Mouse (Mus musculus) thymus, postnatal 0 days (tissue): Measurements from ENCODE around the gene Bspry. TPM values are rescaled to one million over a fixed set of nuclear protein-coding genes. Genes with fewer than 3 reads are reported as not detected.
A peak's percentile ranks its signal among the peaks of the same experiment; 100 is the strongest.

ENCODE experiments used
- DNase-seq: peaks from one replicate; pipeline ENCODE4 v3.0.0-alpha.2; 2015; ENCODE audit warnings: low spot score
- polyA plus RNA-seq: library from polyadenylated mRNA; unstranded; fragments of >200 nt; fragmentation: Nextera tagmentation; extraction: Ambion mirVana; gene quantifications from 2 replicates; pipeline ENCODE4 v1.2.1, GENCODE M21; 2015

The Bspry gene
- polyA plus RNA-seq, 1 experiment from 2014 or later: 10.6 TPM

GRCm38 (mm10) chr4:62480709-62481605 lies 1.1 kb downstream of the Bspry start:
- DNase-seq: no peak

- peak; percentile 56 for DNase-seq
Measured at GRCm38 (mm10) chr4:62484928-62485327, 5.1 kb downstream of the Bspry start.

DNA sequence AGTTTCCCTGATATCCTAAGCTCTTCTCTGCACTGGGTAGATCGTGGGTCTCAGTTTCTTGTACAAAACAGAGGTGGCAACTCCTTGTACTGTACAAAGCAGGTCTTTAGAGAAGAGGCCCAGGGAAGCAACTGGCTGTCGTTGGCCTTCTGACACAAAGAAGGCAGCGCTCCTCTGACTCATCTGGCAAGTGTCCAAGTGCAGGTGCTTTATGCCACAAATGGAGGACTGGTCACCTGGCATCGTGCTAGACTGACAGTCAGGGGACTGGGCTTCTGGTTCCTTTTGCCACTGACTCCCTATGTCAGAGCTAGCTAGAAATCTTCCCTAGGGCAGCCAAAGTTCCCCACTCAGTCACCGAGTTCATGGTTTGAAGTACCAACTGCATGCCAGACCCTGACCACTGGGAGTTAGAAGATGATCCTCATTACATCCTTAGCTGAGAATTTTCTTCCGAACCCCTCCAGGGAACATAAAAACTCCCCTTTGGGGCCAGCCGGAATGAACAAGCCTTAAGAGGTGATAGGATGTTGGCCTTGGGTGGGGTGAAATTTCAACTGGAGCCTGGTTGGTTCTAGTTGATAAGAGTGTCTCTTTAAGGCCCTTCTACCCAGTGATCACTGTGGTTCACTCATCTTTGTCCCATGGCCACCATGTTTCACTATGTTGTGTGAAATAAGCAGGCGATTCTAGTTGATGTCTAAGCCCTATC lies 5.8 kb downstream of the Bspry start:
- no peak for DNase-seq

DNA sequence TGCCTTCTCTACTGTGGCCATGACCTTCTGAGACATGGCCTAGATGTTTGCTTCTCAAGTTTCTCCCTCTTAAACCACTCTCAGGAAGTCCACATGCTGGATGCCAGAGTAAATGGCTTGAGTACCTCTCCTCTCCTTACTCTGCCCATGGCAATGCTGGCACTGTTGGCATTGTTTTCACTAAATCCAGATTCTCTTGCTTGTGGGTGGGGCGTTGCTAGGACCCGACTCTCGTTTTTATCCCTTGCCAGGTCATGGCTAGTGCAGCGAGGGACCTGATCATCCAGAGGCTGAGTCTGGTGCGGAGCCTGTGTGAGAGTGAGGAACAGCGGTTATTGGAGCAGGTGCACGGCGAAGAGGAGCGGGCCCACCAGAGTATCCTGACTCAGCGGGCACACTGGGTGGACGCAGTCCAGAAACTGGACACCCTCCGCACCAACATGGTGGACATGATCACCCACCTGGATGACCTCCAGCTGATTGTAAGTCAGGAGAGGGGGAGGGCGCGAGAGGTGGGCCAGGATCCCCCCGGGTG lies 6.4 kb downstream of the Bspry start:
- no peak for DNase-seq

GRCm38 (mm10) chr4:62487172-62487571 lies 7.3 kb downstream of the Bspry start:
- no peak for DNase-seq

GRCm38 (mm10) chr4:62487914-62488313 lies 8.1 kb downstream of the Bspry start:
- DNase-seq: no peak

DNA sequence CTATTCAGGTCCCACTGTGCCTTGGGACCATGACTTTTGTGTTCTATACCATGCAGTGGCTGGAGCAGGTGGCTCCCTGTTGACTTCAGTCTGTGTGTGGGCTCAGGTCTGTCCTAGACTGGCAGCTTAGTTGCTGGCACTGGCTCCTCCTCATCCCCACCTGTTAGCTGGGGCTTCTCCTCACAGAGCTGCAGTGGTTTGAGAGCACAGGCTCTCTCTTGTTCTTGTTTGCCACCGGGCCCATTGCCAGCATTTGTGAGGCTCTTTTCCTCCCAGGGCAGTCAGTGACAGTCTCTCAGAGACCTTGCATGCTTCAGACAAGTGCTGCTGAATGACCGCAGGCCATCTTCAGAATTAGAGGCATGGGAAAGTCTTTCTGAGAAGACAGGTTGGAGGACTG lies 12.8 kb downstream of the Bspry start:
- DNase-seq: no peak

GRCm38 (mm10) chr4:62494230-62494629 lies 14.4 kb downstream of the Bspry start:
- no peak for DNase-seq

DNA sequence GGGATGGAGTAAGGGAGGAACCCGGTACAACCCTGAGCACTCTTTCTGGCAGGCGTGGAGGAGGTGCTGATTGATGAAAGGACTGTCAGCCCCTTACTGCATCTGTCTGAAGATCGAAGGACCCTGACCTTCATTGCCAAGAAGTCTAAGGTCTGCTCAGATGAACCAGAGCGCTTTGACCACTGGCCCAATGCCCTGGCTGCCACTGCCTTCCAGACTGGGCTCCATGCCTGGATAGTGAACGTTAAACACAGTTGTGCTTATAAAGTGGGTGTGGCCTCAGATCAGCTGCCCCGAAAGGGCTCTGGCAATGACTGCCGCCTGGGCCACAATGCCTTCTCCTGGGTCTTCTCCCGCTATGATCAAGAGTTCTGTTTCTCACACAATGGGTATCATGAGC lies 16.1 kb downstream of the Bspry start:
- DNase-seq: no peak

DNA sequence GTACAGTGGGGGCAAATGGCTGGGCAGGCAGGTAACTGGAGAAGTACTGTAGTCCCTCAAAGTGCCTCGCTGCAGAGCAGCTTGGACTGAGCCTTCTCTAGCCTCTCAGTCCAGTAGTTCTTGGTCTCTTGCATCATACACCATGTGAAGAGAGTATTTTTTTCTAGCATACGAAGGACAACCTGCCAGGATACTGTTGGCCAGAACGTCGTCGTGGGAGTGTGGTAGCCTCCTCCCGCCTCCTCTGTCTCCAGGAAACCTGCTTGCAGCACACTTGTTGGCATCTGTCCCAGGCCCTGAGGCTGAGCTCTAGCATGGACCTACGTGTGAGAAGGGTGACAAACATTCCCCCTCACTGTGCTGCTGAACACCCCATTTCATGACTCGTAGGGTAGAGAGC lies 17.0 kb downstream of the Bspry start:
- DNase-seq: no peak

GRCm38 (mm10) chr4:62500799-62501198 lies 20.9 kb downstream of the Bspry start:
- DNase-seq: no peak

DNA sequence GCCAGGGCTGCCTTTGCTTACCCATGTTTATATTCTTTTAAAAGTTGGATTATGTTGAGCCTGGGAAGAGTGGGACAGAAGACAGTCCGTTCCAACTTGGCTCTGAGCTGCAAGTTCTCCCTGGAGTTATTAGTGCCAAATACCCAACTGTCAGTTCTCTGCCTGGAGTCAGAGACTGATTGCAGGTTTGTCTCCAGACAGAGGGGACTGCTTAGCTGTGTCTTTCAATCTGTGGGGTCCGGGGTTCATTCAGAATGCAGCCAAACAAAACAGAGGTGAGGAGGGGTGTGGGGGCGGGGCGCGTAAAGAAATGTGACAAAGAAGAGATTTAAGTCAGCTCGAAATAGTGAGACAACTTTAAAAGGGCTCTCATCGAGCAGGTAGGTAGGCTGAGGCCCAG lies 21.7 kb downstream of the Bspry start:
- no peak for DNase-seq

GRCm38 (mm10) chr4:62501964-62502732 lies 22.3 kb downstream of the Bspry start:
- peak; percentile 69 for DNase-seq

DNA sequence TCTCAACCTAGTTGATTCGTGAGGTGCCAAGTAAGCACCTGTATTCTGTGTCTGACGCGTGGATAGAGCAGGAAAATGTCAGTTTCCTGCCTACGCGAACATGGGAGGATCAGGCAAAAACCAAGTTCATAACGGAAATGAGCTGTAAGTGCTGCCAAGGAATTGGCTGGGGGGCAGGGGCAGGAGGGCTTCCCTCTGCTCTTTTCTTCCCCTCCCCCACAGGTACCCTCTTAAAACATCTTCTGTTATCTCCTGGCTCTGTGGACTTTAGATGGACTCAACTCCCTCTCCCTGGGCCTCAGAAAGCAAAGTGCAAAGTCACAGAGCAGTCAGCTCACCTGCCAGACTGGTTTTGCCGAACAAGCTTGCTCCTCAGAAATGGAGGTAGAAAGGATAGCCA lies 23.1 kb downstream of the Bspry start:
- DNase-seq: no peak

GRCm38 (mm10) chr4:62503374-62503970 lies 23.6 kb downstream of the Bspry start, which contains the start of gene Hdhd3:
Gene Hdhd3 (minus strand): TSS chr4:62503467.
- no peak for DNase-seq

- no peak for DNase-seq
Measured at GRCm38 (mm10) chr4:62505991-62506390, 26.1 kb downstream of the Bspry start.

GRCm38 (mm10) chr4:62506798-62507197 lies 26.9 kb downstream of the Bspry start:
- DNase-seq: peak; percentile 56

GRCm38 (mm10) chr4:62508839-62509238 lies 29.0 kb downstream of the Bspry start:
- DNase-seq: no peak

- DNase-seq: no peak
Measured at GRCm38 (mm10) chr4:62509946-62510345, 30.1 kb downstream of the Bspry start.

GRCm38 (mm10) chr4:62513998-62514506 lies 34.2 kb downstream of the Bspry start:
- DNase-seq: no peak

- no peak for DNase-seq
Measured at GRCm38 (mm10) chr4:62514995-62515394, 35.1 kb downstream of the Bspry start.
